Mouse (Mus musculus) cerebellum, adult 2 months (tissue): ENCODE data around the gene Thap8. TPM values are rescaled to one million over a fixed set of nuclear protein-coding genes. Genes with fewer than 3 reads are reported as not detected.

ENCODE experiments used
- DNase-seq, 2 experiments: peaks; one replicate each; pipeline ENCODE4 v3.0.0; 2021
- H3K27ac ChIP-seq: fragments of 200-500 bp; 2 replicates; pipeline ENCODE4 v1.5.1; 2012; ENCODE audit warnings: low read length, control low read depth, inconsistent platforms; ENCODE audit not compliant: insufficient read depth
- H3K27me3 ChIP-seq: fragments of 200-500 bp; 2 replicates; pipeline ENCODE4 v1.6.1; 2012; ENCODE audit warnings: inconsistent platforms, mild to moderate bottlenecking, low read length, moderate library complexity; ENCODE audit not compliant: control insufficient read depth, insufficient read depth
- H3K4me1 ChIP-seq: fragments of 200-500 bp; 2 replicates; pipeline ENCODE4 v1.6.1; 2011; ENCODE audit warnings: low read length; ENCODE audit not compliant: control insufficient read depth, insufficient read depth
- H3K4me3 ChIP-seq: fragments of 200-500 bp; replicated peaks from 2 replicates; pipeline ENCODE3; 2011; ENCODE audit warnings: mild to moderate bottlenecking, low read depth, low read length, control low read depth; ENCODE audit not compliant: insufficient read depth
- CTCF ChIP-seq: fragments of 200-500 bp; IDR thresholded peaks from 2 replicates; pipeline ENCODE4 v1.5.1; 2011; ENCODE audit warnings: low read depth, mild to moderate bottlenecking, control low read depth, low read length, moderate library complexity, borderline replicate concordance; ENCODE audit not compliant: insufficient read depth
- POLR2A ChIP-seq: fragments of 200-500 bp; IDR thresholded peaks from 2 replicates; pipeline ENCODE4 v1.6.1; 2011; ENCODE audit warnings: low read length, control low read depth, borderline replicate concordance; ENCODE audit not compliant: insufficient read depth
- WGBS: fragments of 180-500 bp; shearing (Covaris S2); methylation state at CpG from one replicate; pipeline ENCODE4 v1.1.7; 2018; 5-methylcytosine and 5-hydroxymethylcytosine counted together
- polyA plus RNA-seq: library from polyadenylated mRNA; depleted of rRNA; stranded (reverse); fragments of >200 nt; gene quantifications from 2 replicates; pipeline ENCODE4 v1.2.3, GENCODE M21; 2012; rRNA removed

Gene Thap8
- polyA plus RNA-seq = 0.16 TPM in 1 of 2 replicates, not detected in the other

DNA sequence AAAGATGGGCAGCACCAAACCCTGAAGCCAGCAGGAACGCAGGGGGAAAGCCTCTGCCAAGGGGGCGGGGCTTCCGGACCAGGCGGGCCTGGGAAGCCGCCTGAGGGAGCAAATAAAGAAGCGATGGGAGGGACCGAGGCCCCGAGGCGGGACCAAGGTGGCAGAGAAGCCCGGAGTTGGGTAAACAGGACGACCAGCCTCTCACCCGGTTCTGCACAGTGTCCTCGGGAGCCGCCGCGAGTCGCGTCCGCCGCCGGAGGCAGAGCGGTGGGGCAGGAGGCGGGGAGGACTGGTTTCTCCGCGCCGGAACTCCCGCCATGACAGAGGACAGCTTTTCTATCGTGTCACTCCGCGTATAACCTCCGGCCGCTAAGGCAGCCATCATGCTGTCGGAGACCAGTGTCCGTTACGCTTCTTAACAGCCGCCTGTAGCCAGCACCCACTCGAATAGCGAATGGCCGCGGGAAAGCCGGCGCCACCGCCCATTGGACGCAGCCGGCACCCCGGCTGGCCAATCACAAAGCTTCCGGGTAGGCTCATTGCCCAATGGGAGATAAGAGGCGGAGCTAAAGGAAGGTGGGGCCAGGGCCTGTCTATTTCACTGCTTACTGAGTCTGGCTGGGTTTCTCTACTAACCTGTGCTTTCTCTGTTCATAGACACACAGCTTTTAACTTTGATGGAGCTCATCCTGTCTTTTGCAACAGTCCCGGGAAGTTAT lies at the start of gene Thap8, which contains the start of gene Wdr62:
Gene Thap8, plus strand, starts transcription at position 144 of the 719 bp plus-strand sequence.
Gene Wdr62, minus strand, starts transcription at position 469 of the 719 bp plus-strand sequence.
- peak; percentile 90 to 92 for DNase-seq
- H3K4me1 ChIP-seq = no peaks in the 10 kb centered on the region
- no peaks in the 10 kb centered on the region for H3K27me3 ChIP-seq
- H3K27ac ChIP-seq = peak within 1 kb of the TSS; percentile 85
- TF ChIP-seq POLR2A (no peak), CTCF (no peak)
- WGBS = under 1% methylated on average over 49 of the region's 49 CpGs
- peak within 1 kb of the TSS; percentile 79 for H3K4me3 ChIP-seq

GRCm38 (mm10) chr7:30231328-30231668 lies 48.6 kb upstream of the Thap8 start:
- TF ChIP-seq POLR2A (no peak), CTCF (no peak)
- no peak overlapping the region for H3K27ac ChIP-seq

DNA sequence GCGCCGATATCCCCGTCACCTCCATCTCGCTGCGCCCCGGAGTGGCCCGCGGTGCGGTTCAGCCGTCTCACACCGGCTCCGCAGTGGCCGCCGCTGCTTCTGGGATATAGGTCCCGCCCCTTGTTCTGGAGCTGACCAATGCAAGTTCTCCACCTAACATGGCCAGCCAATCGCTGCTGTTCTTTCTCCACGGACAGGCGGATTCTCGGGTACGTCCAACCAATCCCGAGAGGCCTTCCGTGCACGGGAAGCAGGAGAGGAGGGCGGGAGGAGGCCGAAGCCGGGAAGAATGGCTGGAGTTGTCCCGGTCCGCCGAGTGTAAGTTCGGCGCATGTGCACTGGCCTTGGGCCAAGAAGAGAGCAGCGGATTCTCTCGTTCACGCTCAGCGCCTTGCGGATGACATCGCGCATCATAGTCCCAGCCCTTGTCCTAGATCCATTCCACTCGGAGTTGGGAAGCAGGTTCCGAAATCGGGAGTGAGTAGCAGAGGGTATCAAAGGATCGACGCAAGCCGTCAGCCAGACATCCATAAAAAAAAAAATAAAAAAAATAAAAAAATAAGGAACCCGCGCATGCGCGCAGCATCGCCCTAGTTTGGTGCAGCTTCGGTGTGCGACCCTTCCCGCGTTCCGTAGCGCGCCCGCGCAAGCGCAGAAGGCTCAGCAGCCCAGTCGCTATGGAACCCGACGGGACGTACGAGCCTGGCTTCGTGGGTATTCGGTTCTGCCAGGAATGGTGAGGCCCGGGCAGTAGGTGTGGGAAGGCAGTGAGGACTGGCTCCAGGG lies 48.0 kb upstream of the Thap8 start, which contains the start of the genes Polr2i and Tbcb:
Gene Polr2i, plus strand, starts transcription at position 280 of the 786 bp plus-strand sequence.
Gene Tbcb, minus strand, starts transcription at position 604 of the 786 bp plus-strand sequence.
- peak within 1 kb of the TSS; percentile 88 for H3K4me3 ChIP-seq
- WGBS = under 1% methylated on average over 67 of the region's 67 CpGs
- H3K27me3 ChIP-seq = no peaks in the 10 kb centered on the region
- TF ChIP-seq CTCF (no peak), POLR2A (peak; percentile 80)
- peak; percentile 99 to 100 for DNase-seq
- peak within 1 kb of the TSS; percentile 85 for H3K27ac ChIP-seq
- peaks cover 10% of the 10 kb centered on the region for H3K4me1 ChIP-seq

More at GRCm38 (mm10) chr7:30231328-30231668, 48.6 kb upstream of the Thap8 start:
- DNase-seq = no peak
- Histone ChIP-seq H3K4me1 (peaks cover 10% of the 10 kb centered on the region), H3K4me3 (peak overlapping the region; percentile 88), H3K27me3 (no peaks in the 10 kb centered on the region)
- WGBS = under 1% methylated on average over 16 of the region's 16 CpGs

GRCm38 (mm10) chr7:30232631-30233148 lies 47.2 kb upstream of the Thap8 start:
- peak; percentile 63 to 69 for DNase-seq
- Histone ChIP-seq H3K27ac (peak overlapping the region; percentile 31), H3K4me3 (peak overlapping the region; percentile 88), H3K4me1 (peaks cover 10% of the 10 kb centered on the region), H3K27me3 (no peaks in the 10 kb centered on the region)
- TF ChIP-seq POLR2A (0 out of 2 replicates have a peak, but pooled peaks have one; percentile 4), CTCF (peak; percentile 57)
- 2% methylated on average over 24 of the region's 24 CpGs for WGBS

DNA sequence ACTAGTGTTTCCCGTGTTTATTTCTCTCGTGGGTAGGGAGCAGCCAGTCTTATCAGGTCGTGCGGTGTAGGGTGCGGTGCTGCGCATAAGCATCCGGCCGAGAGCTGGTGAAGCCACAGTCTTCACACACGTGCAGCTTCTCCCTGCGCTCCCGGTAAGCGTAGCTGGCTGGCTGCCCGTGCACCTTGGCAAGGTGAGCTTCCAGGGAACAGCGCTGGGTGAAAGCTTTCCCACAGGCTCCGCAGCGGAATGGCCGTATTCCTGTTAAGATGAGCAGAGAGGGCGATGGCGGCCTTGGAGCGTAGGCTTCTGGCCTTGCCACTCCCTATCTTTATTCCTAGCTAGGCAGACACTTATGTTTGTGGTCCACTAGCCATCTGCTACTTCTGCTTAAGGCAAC lies 46.5 kb upstream of the Thap8 start:
- TF ChIP-seq POLR2A = no peak
- TF ChIP-seq CTCF = no peak
- peak; percentile 38 to 48 for DNase-seq
- H3K27ac ChIP-seq = no peak overlapping the region
- peak overlapping the region; percentile 13 for H3K4me3 ChIP-seq
- H3K4me1 ChIP-seq = peaks cover 10% of the 10 kb centered on the region
- 58% methylated on average over 20 of the region's 20 CpGs for WGBS
- no peaks in the 10 kb centered on the region for H3K27me3 ChIP-seq

DNA sequence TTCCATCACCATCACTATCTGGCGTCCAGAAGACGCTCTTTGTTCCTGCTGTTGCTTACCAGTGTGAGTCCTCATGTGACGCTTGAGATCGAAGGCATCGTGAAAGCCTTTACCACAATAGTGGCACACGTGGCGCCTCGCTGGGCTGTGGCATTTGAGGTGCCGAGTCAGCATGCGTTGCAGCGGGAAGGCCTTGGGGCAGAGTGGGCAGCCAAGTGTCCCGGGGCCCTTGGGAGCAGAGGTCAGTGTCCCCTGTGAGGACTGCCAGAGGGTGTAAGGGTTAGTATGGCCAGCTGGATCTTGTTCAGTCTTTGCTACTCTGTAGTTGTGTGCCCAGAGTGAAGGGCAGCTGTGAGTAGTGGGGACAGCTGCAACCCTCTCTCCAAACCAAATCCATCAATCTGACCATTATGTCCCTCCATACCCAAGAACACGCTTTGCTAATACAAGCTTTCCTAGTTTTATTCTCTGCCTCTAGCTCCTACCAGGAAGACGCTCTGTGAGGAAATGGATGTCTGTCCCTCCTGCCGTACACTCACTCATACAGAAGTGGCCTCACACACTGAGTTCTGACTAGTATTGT lies 45.5 kb upstream of the Thap8 start:
- TF ChIP-seq CTCF (no peak), POLR2A (no peak)
- Histone ChIP-seq H3K4me1 (peaks cover 10% of the 10 kb centered on the region), H3K4me3 (no peak overlapping the region), H3K27me3 (no peaks in the 10 kb centered on the region), H3K27ac (no peak overlapping the region)
- WGBS = 81% methylated on average over 15 of the region's 15 CpGs
- no peak for DNase-seq

DNA sequence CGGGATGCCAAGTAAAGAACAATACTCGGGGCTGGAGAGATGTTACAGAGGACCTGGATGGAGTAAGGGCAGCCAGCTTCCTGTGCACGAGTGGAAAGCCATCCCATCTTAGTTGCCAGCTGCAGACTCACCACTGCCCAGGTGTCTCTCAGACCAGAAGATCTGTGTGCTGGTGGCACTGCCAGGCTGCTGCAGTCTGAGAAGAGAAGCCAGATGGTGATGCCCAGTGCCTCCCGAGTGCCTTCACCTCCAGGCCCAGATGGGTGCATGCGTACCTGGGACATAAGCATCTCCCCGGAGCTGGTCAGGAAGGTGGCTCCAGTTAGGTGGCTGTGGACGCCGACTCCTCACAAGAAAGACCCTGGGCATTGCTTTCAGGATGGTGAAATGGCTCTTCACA lies 44.8 kb upstream of the Thap8 start:
- Histone ChIP-seq H3K4me3 (no peak overlapping the region), H3K27ac (no peak overlapping the region), H3K4me1 (peaks cover 10% of the 10 kb centered on the region), H3K27me3 (no peaks in the 10 kb centered on the region)
- no peak for DNase-seq
- TF ChIP-seq CTCF (no peak), POLR2A (no peak)
- 89% methylated on average over 8 of the region's 8 CpGs for WGBS
